Mouse (Mus musculus): ENCODE measurements around the gene Maml3. TPM values are rescaled to one million over a fixed set of nuclear protein-coding genes. Genes with fewer than 3 reads are reported as not detected.

Maml3 gene
- polyA plus RNA-seq, 1 experiment from 2014 or later = 7.7 TPM

DNA sequence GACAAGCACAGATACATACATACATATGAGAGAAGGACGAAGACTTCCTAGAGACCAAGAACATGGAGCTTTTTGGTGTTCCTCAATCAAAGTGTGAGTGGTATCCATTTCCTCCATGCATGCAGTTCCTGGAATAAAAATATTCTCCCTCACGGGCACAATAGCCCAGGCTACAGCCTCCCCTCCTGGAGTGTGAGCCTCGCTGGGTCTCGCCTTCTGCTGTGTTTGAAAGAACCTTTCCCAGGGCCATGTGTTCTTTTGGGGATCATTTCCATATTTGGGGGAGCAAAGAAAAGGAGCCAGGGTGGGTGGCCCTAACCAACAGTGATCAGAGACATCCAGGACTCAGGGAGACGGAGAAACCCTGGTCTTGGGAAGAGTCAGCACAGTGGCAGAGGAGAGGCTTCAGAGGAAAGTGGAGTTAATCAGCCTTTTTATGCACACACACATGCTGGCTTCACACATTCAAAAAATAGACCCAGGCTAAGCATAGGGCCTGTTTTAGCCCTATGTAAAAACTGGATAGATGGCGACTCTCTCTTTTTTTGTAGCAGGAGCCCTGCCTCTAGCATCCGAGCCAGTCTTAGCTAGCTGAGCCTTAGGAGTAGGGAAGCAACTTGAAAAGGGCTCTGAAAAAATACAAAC, 17.1 kb downstream of the Maml3 start:
- no peaks in the 10 kb centered on the region for H3K9me3 ChIP-seq
- H3K27me3 ChIP-seq (replicated peaks) = no peaks in the 10 kb centered on the region
- no peak overlapping the region for H3K4me3 ChIP-seq
- ATAC-seq (replicated peaks) = no peak; the same call in 1 of the 2 replicates
- WGBS = 40% methylated on average over 7 of the region's 7 CpGs
- H3K36me3 ChIP-seq (replicated peaks) = no peaks in the 10 kb centered on the region
- peak overlapping the region; percentile 67 for H3K27ac ChIP-seq
- H3K4me1 ChIP-seq = peaks cover 28% of the 10 kb centered on the region
- H3K4me2 ChIP-seq = no peak overlapping the region; the same call in 1 of the 2 replicates
- H3K9ac ChIP-seq = no peak overlapping the region

DNA sequence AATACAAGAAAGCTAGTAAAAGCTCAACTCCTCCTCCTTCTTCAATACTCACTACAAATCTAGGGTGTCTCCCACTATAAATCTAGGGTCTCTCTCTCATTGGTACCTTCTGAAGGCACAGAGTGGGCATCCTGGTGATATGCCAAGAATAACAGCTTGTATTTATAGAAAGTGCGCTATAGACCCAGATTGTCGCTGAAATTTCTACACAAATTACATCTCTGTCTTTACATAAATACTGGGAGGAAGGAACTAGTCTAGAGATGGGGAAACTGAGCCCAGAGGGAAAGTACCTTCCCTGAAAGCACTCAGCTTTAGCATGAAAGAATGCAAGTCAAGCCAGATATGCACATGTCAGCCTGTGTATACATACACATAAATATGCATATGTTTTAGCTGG, 26.1 kb downstream of the Maml3 start:
- Histone ChIP-seq H3K4me2 (no peak overlapping the region), H3K4me1 (no peaks in the 10 kb centered on the region), H3K9me3 (no peaks in the 10 kb centered on the region), H3K27ac (no peak overlapping the region), H3K36me3 (replicated peaks) (no peaks in the 10 kb centered on the region), H3K9ac (no peak overlapping the region), H3K4me3 (no peak overlapping the region), H3K27me3 (replicated peaks) (no peaks in the 10 kb centered on the region)
- 95% methylated on average over 2 of the region's 2 CpGs for WGBS
- ATAC-seq (replicated peaks) = no peak

DNA sequence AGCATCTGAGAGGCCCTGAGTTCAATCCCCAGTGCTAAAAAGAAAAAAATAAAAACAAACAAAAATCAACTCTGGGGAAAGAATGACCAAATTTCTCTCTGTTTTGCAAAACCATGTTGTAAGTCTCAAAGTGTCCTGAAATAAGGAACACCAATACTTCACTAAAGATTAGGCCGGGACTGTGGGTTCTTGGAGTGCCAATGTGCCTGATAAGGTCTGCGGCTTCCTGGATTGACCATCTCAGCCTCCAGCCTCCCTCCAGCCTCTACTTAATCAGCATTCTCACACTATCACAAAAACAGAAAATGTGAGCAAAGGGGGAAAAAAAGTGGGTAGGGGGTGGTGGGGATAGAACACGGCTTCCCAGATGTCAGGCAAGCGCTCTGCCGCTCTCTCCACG, 30.9 kb downstream of the Maml3 start:
- 67% methylated on average over 6 of the region's 6 CpGs for WGBS
- H3K27ac ChIP-seq = no peak overlapping the region
- H3K36me3 ChIP-seq (replicated peaks) = no peaks in the 10 kb centered on the region
- peaks cover 39% of the 10 kb centered on the region for H3K4me1 ChIP-seq
- no peaks in the 10 kb centered on the region for H3K9me3 ChIP-seq
- no peak overlapping the region for H3K9ac ChIP-seq
- no peak overlapping the region for H3K4me3 ChIP-seq
- H3K27me3 ChIP-seq (replicated peaks) = no peaks in the 10 kb centered on the region
- H3K4me2 ChIP-seq = no peak overlapping the region
- ATAC-seq (replicated peaks) = no peak

DNA sequence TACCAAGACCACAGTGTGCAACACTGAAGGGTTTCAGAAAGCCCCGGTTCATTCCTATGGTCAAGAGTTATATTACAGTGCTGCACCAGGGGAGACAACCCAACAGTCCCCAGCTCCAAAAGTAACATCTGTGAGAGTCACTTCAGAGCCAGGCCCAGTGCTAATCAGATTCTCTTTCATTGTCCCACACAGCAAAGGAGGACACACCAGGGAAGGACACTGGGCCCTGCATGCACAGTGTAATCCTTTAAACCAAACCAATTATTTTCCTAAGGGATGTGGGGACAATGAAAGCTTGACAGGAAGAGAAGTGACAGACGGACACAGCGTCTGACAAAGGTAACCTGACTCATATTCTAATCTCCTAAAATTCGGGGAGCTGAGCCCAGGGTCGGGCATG, 32.9 kb downstream of the Maml3 start:
- no peak for ATAC-seq (replicated peaks)
- Histone ChIP-seq H3K27ac (peak overlapping the region; percentile 21; the same call in 1 of the 2 replicates), H3K4me2 (no peak overlapping the region), H3K9me3 (no peaks in the 10 kb centered on the region), H3K36me3 (replicated peaks) (no peaks in the 10 kb centered on the region), H3K27me3 (replicated peaks) (no peaks in the 10 kb centered on the region), H3K4me3 (no peak overlapping the region), H3K9ac (no peak overlapping the region; the same call in 1 of the 2 replicates), H3K4me1 (peaks cover 39% of the 10 kb centered on the region)
- WGBS = 16% methylated on average over 5 of the region's 5 CpGs

DNA sequence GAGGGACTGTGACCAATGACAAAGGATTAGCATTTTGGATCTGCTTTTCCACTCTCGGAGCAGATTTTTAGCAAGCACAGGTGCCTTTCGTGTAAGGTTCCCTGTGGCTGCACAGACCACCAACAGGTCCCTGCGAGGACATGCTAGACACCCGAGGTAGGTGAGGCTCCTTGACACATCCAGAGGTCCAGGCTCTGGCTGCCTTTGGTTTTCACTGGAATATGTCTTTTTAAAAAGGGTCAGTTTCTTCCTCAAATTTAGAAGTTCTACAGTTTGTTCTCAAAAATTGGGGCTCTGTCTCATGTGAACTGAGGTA, 34.8 kb downstream of the Maml3 start:
- WGBS = 5% methylated on average over 4 of the region's 4 CpGs
- Histone ChIP-seq H3K27ac (peak overlapping the region; percentile 70), H3K4me2 (peak overlapping the region; percentile 58), H3K36me3 (replicated peaks) (no peaks in the 10 kb centered on the region), H3K27me3 (replicated peaks) (no peaks in the 10 kb centered on the region), H3K9ac (peak overlapping the region; percentile 33), H3K4me1 (peaks cover 39% of the 10 kb centered on the region), H3K9me3 (no peaks in the 10 kb centered on the region), H3K4me3 (peak overlapping the region; percentile 31)
- 0 out of 2 replicates have a peak, but pooled peaks have one; percentile 8 for ATAC-seq (replicated peaks)

DNA sequence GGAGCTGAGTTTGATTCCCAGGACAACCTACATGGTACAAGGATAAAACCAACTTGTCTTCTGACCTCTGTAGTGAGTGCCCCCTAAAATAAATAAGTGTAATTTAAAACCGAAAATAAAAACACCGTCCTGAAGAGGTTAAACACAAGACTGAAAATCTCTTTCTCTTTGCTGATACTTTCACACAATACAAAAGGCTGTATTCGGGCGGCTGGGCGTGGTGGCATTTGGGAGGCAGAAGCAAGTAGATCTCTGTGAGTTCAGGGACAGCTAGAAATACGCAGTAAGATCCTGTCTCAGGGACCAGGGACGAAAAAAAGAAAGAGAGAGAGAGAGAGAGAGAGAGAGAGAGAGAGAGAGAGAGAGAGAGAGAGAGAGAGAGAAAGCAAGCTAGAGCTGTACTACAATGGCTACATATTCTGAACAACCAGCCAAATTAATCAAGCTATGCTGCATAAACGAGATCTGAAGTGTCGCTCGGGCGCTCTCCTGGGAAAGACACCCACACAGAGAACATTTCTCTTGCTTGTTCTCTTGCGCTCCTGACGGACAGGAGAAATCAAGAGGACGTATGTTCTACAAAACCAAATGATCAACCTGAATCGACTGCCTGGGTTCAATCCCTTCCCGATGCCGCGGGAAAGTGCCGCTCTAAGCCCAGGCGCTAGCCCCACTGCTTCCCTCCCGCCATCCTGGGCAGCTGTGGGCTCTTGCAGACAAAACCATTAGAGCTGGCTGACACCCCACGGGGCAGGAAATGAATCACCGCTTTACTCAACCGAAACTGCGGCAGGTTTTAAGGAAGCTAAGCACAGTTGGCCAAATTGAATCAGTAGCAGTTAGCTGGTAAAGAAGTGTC, 35.3 kb downstream of the Maml3 start:
- Histone ChIP-seq H3K36me3 (replicated peaks) (no peaks in the 10 kb centered on the region), H3K4me2 (peak overlapping the region; percentile 58), H3K27ac (peak overlapping the region; percentile 70), H3K9ac (peak overlapping the region; percentile 33), H3K27me3 (replicated peaks) (no peaks in the 10 kb centered on the region), H3K4me1 (peaks cover 39% of the 10 kb centered on the region), H3K9me3 (no peaks in the 10 kb centered on the region), H3K4me3 (peak overlapping the region; percentile 31)
- ATAC-seq (replicated peaks) = peak; percentile 63
- WGBS = 6% methylated on average over 25 of the region's 25 CpGs

DNA sequence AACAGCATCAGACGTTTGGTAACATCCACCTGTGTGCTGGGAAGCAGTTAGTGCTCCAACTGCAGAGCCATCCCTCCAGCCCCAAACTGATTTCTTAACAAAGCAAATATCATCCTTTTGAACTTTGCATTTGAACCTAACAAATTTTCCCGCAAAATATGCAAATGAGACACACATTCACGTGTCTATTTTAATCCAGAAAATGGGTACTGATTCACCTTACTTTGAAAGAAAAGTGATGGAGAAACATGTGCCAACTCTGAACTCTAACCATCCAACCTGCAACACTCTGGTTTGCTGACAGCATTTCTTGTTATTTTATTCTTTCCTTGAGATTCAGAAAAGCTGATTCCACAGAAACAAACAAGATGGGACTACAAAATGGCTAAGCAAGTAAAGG, 36.0 kb downstream of the Maml3 start:
- ATAC-seq (replicated peaks) = no peak
- H3K4me2 ChIP-seq = no peak overlapping the region
- no peak overlapping the region for H3K27ac ChIP-seq
- H3K27me3 ChIP-seq (replicated peaks) = no peaks in the 10 kb centered on the region
- H3K9ac ChIP-seq = no peak overlapping the region
- H3K9me3 ChIP-seq = no peaks in the 10 kb centered on the region
- H3K4me3 ChIP-seq = no peak overlapping the region
- peaks cover 39% of the 10 kb centered on the region for H3K4me1 ChIP-seq
- H3K36me3 ChIP-seq (replicated peaks) = no peaks in the 10 kb centered on the region
- 56% methylated on average over 3 of the region's 3 CpGs for WGBS

DNA sequence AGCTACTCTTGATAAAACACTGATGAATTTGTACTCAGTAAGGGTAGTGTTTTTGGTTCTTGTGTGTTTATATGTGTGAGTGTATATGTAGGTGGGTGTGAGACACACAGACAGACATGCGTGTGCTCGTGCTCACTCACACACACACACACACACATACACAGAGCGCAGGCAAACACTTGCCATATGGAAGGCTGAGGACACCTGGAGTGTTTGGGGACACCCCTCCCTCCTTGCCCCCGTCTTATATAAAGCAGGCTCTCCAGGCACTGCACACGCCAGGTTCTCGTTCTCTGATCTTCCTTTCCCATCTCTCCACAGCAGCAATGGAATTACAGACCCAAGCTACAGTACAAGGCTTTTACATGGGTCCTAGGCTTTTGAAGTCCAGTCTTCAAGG, 37.7 kb downstream of the Maml3 start:
- WGBS = 78% methylated on average over 6 of the region's 6 CpGs
- H3K27me3 ChIP-seq (replicated peaks) = no peaks in the 10 kb centered on the region
- no peak overlapping the region for H3K9ac ChIP-seq

DNA sequence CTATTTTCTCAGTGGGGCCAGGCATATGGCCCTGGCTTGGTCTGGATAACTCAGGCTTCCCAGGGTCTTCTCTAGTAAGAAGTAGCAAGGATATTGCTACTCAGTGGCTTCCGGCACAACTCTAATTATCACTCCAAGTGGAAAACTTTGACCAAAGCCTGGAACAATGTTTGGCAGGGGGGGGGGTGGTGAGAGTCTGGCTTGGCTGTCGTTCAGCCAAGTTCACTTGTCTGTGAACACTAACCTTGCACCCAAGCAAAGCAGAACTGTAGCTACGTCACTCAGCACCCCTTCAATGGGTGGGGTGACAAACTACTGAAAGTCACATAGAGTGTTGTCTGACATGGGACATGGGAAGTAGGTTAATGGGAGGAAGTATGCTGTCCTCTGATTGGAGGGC, 38.7 kb downstream of the Maml3 start:
- WGBS = 53% methylated on average over 3 of the region's 3 CpGs
- Histone ChIP-seq H3K4me2 (no peak overlapping the region), H3K9ac (no peak overlapping the region), H3K27me3 (replicated peaks) (no peaks in the 10 kb centered on the region), H3K4me3 (no peak overlapping the region), H3K4me1 (peaks cover 38% of the 10 kb centered on the region), H3K27ac (no peak overlapping the region), H3K9me3 (no peaks in the 10 kb centered on the region), H3K36me3 (replicated peaks) (no peaks in the 10 kb centered on the region)
- no peak for ATAC-seq (replicated peaks)

More for the DNA sequence above, 37.7 kb downstream of the Maml3 start:
- Histone ChIP-seq H3K4me2 (no peak overlapping the region), H3K36me3 (replicated peaks) (no peaks in the 10 kb centered on the region), H3K27ac (no peak overlapping the region), H3K4me1 (peaks cover 39% of the 10 kb centered on the region), H3K4me3 (no peak overlapping the region), H3K9me3 (no peaks in the 10 kb centered on the region)
- ATAC-seq (replicated peaks) = no peak

DNA sequence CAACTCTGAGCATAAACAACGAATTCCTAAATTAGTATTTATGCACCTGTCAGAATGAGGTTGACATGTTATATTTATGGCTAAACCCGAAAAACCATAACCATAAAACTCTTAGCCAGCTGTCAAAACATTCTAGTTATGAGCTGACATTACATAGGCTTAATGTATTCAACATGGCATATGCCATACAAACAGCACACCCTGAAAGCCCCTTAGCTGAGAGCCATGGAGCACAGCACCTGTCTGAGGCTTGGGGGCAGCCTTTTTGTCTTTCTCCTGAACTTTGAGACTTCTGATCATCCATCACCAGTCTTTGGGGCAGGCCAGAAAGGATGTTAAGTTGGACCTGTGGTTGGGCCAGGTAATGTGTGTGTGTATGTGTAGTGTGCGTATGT, 41.6 kb downstream of the Maml3 start:
- H3K27me3 ChIP-seq (replicated peaks) = no peaks in the 10 kb centered on the region
- no peak overlapping the region for H3K4me3 ChIP-seq
- H3K36me3 ChIP-seq (replicated peaks) = no peaks in the 10 kb centered on the region
- ATAC-seq (replicated peaks) = no peak
- H3K4me2 ChIP-seq = no peak overlapping the region
- H3K27ac ChIP-seq = no peak overlapping the region
- H3K9ac ChIP-seq = no peak overlapping the region
- H3K9me3 ChIP-seq = no peaks in the 10 kb centered on the region
- WGBS = 94% methylated on average over 3 of the region's 3 CpGs
- peaks cover 17% of the 10 kb centered on the region for H3K4me1 ChIP-seq

DNA sequence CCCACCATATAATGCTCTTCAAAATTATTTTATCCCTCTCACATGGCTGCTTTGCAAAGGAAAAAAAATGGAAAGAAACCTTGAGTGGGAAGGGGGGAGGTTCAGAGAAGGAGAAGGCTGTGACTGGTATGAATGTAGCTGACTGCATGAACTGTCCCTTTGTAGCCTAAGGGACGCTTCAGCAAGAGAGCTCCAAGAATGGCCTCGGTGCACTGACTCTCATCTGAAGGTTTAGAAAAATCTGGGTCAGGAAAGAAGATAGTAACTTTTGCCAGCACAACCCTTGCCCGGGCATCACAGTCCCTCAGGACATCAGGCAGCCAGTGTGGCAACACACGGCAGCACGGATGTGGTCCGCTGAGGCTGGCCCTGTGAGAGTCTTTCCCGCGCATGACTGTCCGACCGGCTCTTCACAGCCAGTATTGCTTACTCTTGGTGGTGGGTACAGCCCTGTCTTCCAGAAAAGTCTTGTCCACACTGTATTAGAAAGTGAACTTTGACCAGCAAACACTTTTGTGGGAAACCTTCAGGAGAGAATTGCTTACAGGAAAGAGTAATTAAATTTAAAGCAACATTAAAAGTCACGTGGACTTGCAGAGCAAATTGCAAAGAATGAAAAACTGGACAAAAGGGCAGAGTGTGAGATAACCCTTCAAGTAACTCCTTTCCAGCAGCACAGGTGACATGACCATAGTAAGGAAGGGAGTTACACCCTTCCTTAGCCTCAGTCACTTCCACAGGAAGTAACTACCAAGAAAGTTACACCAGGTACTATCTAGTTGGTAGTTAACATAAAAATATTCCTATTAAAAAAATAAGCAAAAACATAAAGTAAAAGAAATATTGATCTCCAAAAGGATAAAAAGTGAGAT, 42.3 kb downstream of the Maml3 start:
- H3K27ac ChIP-seq = peak overlapping the region; percentile 71
- 35% methylated on average over 11 of the region's 11 CpGs for WGBS
- no peak overlapping the region for H3K4me3 ChIP-seq
- no peaks in the 10 kb centered on the region for H3K27me3 ChIP-seq (replicated peaks)
- H3K9me3 ChIP-seq = no peaks in the 10 kb centered on the region
- peak; percentile 61 for ATAC-seq (replicated peaks)
- peak overlapping the region; percentile 25 for H3K4me2 ChIP-seq
- H3K9ac ChIP-seq = no peak overlapping the region
- peaks cover 17% of the 10 kb centered on the region for H3K4me1 ChIP-seq
- no peaks in the 10 kb centered on the region for H3K36me3 ChIP-seq (replicated peaks)

All from midbrain, embryonic 15.5 days (tissue).